Mouse (Mus musculus) E14TG2a.4 (cell line): ENCODE results near the gene Bicd1.

Source experiments
- CTCF ChIP-seq: conservative IDR thresholded peaks from 2 replicates; pipeline ENCODE4 v1.5.1; 2014; ENCODE audit warnings: low read length
- NANOG ChIP-seq: IDR thresholded peaks from 2 replicates; pipeline ENCODE4 v1.6.1; 2014; ENCODE audit warnings: borderline replicate concordance, low read length, mixed read lengths

DNA sequence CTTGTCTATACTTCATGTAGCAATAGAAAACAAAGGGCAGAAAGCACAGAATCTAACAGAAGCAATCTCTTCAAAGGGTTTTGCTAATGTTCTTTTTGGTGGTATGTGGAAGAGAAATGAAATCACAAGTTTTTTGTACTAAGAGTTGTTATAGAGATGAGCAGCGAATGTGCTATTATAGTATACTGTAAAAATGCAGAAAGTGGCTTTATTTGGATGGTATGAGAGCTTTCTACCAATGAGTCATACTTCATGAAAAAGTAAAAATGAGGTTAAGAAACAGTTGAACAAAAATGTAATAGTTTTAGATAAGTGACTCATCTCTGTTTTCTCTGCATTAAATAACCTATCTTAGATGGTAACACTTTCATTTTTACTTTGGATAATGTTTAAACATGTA, 165.6 kb downstream of the Bicd1 start:
- TF ChIP-seq CTCF (no peak), NANOG (no peak)
